Mouse (Mus musculus) megakaryocyte, embryonic 14.5 days (primary cell): ENCODE results near the gene Emd.

Experiments used
- FLI1 ChIP-seq: IDR thresholded peaks from 2 replicates; pipeline ENCODE4 v1.6.1; 2012; ENCODE audit warnings: low read length, inconsistent platforms, mixed read lengths
- GATA1 ChIP-seq: IDR thresholded peaks from 3 replicates; pipeline ENCODE4 v1.6.1; 2012; ENCODE audit warnings: mixed read lengths, low read length, inconsistent platforms, borderline replicate concordance

- TF ChIP-seq FLI1 (no peak), GATA1 (no peak)
Measured at GRCm38 (mm10) chrX:74244614-74245083, 9.8 kb upstream of the Emd start.
